Mouse (Mus musculus): ENCODE data around the gene Gm35549. TPM values are rescaled to one million over a fixed set of nuclear protein-coding genes. Genes with fewer than 3 reads are reported as not detected.
A peak's percentile ranks its signal among the peaks of the same experiment; 100 is the strongest.

Gene Gm35549
- polyA plus RNA-seq, 1 experiment from 2014 or later, result 0.40 TPM

- H3K9me3 ChIP-seq, result no peaks in the 10 kb centered on the region
- no peak for ATAC-seq (replicated peaks)
- H3K9ac ChIP-seq, result no peak overlapping the region
- H3K4me2 ChIP-seq, result no peak overlapping the region
- no peak overlapping the region for H3K27ac ChIP-seq
- 86% methylated on average over 5 of the region's 5 CpGs for WGBS
- H3K27me3 ChIP-seq (replicated peaks), result no peaks in the 10 kb centered on the region
- H3K4me3 ChIP-seq, result no peak overlapping the region
- H3K4me1 ChIP-seq, result no peaks in the 10 kb centered on the region
- peaks cover 50% of the 10 kb centered on the region for H3K36me3 ChIP-seq (replicated peaks)
These were observed 20.3 kb downstream of the Gm35549 start for GRCm38 (mm10) chr9:122823374-122824017.

DNA sequence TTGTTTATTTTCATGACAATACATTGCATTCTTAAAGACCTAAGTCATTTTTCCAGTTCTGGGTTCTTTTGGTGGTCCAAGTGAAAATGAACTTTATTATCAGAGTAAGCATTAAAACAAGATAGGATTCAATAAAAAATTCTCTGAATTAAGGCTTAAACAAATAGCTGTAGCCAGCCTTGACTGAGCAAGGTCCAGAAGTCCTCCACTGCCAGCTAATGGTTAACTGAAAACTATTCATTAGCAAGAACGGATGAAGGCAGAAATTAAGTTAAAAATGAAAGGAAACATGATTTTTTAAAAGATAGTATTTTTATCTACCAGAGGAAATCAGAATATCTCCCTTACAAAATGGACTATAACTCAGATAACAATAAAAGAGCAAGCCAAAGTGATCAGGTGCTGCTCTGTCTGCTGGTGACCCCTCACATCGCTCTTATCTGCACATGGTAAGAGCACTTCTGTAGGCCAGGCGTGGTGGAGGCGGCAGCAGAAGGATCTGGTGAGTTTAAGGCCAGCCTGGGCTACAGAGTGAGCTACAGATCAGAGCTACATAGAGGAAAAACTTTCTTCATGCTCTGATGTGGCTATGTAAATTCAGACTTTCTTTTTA, 28.5 kb downstream of the Gm35549 start:
- 93% methylated on average over 4 of the region's 4 CpGs for WGBS
- H3K27me3 ChIP-seq (replicated peaks), result no peaks in the 10 kb centered on the region
- no peaks in the 10 kb centered on the region for H3K4me1 ChIP-seq
- H3K9me3 ChIP-seq, result no peaks in the 10 kb centered on the region
- no peak overlapping the region for H3K9ac ChIP-seq
- no peak overlapping the region for H3K4me2 ChIP-seq
- ATAC-seq (replicated peaks), result no peak
- peaks cover 19% of the 10 kb centered on the region for H3K36me3 ChIP-seq (replicated peaks)
- no peak overlapping the region for H3K4me3 ChIP-seq
- H3K27ac ChIP-seq, result no peak overlapping the region

DNA sequence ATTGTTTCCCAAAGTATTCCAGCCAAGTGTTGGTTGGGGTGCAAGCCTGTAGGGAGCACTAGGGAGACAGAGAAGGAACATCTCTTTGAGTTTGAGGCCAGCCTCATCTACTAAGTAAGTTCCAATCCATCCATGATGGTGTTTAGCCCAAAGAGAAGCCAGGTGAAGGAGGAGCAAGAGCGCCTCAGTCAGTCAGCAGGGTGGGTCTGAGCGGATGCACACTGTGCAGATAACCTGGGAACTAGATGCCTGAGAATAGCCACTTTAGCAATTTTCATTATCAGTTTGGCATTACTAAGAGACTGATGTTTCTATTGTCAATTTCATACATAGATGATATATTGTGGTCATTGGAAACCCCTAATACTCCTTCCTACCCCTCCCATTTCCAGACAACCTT, 29.1 kb downstream of the Gm35549 start:
- peaks cover 16% of the 10 kb centered on the region; the same call in 1 of the 2 replicates for H3K36me3 ChIP-seq (replicated peaks)
- H3K9ac ChIP-seq, result no peak overlapping the region
- no peaks in the 10 kb centered on the region for H3K27me3 ChIP-seq (replicated peaks)
- H3K4me1 ChIP-seq, result no peaks in the 10 kb centered on the region
- no peaks in the 10 kb centered on the region for H3K9me3 ChIP-seq
- 97% methylated on average over 2 of the region's 2 CpGs for WGBS
- H3K4me3 ChIP-seq, result no peak overlapping the region
- no peak overlapping the region for H3K27ac ChIP-seq
- ATAC-seq (replicated peaks), result no peak
- H3K4me2 ChIP-seq, result no peak overlapping the region

- ATAC-seq (replicated peaks), result no peak
- 91% methylated on average over 5 of the region's 5 CpGs for WGBS
These were observed 31.4 kb downstream of the Gm35549 start for GRCm38 (mm10) chr9:122812386-122812785.

GRCm38 (mm10) chr9:122810212-122810611, 33.6 kb downstream of the Gm35549 start:
- WGBS, result 90% methylated on average over 3 of the region's 3 CpGs
- H3K9ac ChIP-seq, result no peak overlapping the region
- peaks cover 12% of the 10 kb centered on the region for H3K4me1 ChIP-seq
- no peaks in the 10 kb centered on the region for H3K9me3 ChIP-seq
- no peak for ATAC-seq (replicated peaks)
- no peaks in the 10 kb centered on the region for H3K27me3 ChIP-seq (replicated peaks)
- H3K27ac ChIP-seq, result no peak overlapping the region
- H3K4me3 ChIP-seq, result no peak overlapping the region
- H3K4me2 ChIP-seq, result no peak overlapping the region
- H3K36me3 ChIP-seq (replicated peaks), result peaks cover 10% of the 10 kb centered on the region; the same call in 1 of the 2 replicates

More at GRCm38 (mm10) chr9:122812386-122812785, 31.4 kb downstream of the Gm35549 start:
- Histone ChIP-seq H3K27me3 (replicated peaks) (no peaks in the 10 kb centered on the region), H3K36me3 (replicated peaks) (peaks cover 12% of the 10 kb centered on the region; the same call in 1 of the 2 replicates), H3K4me3 (no peak overlapping the region), H3K4me1 (no peaks in the 10 kb centered on the region), H3K27ac (no peak overlapping the region), H3K9ac (no peak overlapping the region), H3K9me3 (no peaks in the 10 kb centered on the region), H3K4me2 (no peak overlapping the region)

- no peak for ATAC-seq (replicated peaks)
- H3K9ac ChIP-seq, result no peak overlapping the region
- WGBS, result 91% methylated on average over 2 of the region's 2 CpGs
- H3K27me3 ChIP-seq (replicated peaks), result no peaks in the 10 kb centered on the region
- no peak overlapping the region for H3K4me3 ChIP-seq
- no peak overlapping the region for H3K27ac ChIP-seq
- H3K4me2 ChIP-seq, result no peak overlapping the region
- H3K36me3 ChIP-seq (replicated peaks), result no peaks in the 10 kb centered on the region; the same call in 1 of the 2 replicates
- H3K4me1 ChIP-seq, result peaks cover 17% of the 10 kb centered on the region
- H3K9me3 ChIP-seq, result no peaks in the 10 kb centered on the region
These were observed 36.6 kb downstream of the Gm35549 start for GRCm38 (mm10) chr9:122807186-122807585.

GRCm38 (mm10) chr9:122805845-122806341, 37.9 kb downstream of the Gm35549 start:
- H3K4me2 ChIP-seq, result peak overlapping the region; percentile 96
- peaks cover 17% of the 10 kb centered on the region for H3K4me1 ChIP-seq
- ATAC-seq (replicated peaks), result no peak
- H3K36me3 ChIP-seq (replicated peaks), result no peaks in the 10 kb centered on the region; the same call in 1 of the 2 replicates
- no peaks in the 10 kb centered on the region for H3K9me3 ChIP-seq
- peak overlapping the region; percentile 75 for H3K4me3 ChIP-seq
- peak overlapping the region; percentile 86 for H3K9ac ChIP-seq
- WGBS, result 13% methylated on average over 10 of the region's 10 CpGs
- peak overlapping the region; percentile 96 for H3K27ac ChIP-seq
- H3K27me3 ChIP-seq (replicated peaks), result no peaks in the 10 kb centered on the region

- H3K9me3 ChIP-seq, result no peaks in the 10 kb centered on the region
- peak within 1 kb of the TSS; percentile 86 for H3K9ac ChIP-seq
- peaks cover 17% of the 10 kb centered on the region for H3K4me1 ChIP-seq
- H3K4me2 ChIP-seq, result peak within 1 kb of the TSS; percentile 96
- WGBS, result 7% methylated on average over 42 of the region's 42 CpGs
- peak within 1 kb of the TSS; percentile 96 for H3K27ac ChIP-seq
- ATAC-seq (replicated peaks), result peak; percentile 99
- H3K4me3 ChIP-seq, result peak within 1 kb of the TSS; percentile 75
- no peaks in the 10 kb centered on the region; the same call in 1 of the 2 replicates for H3K36me3 ChIP-seq (replicated peaks)
- no peaks in the 10 kb centered on the region; the same call in 1 of the 2 replicates for H3K27me3 ChIP-seq (replicated peaks)
These were observed 38.6 kb downstream of the Gm35549 start, which contains the start of gene Tcaim for GRCm38 (mm10) chr9:122805053-122805844. Gene Tcaim, plus strand, starts transcription at chr9:122805539.

- no peak for ATAC-seq (replicated peaks)
- 90% methylated on average over 1 of the region's 1 CpGs for WGBS
These were observed 57.3 kb downstream of the Gm35549 start for GRCm38 (mm10) chr9:122786534-122786933.

GRCm38 (mm10) chr9:122785231-122785630, 58.6 kb downstream of the Gm35549 start:
- Histone ChIP-seq H3K27me3 (replicated peaks) (no peaks in the 10 kb centered on the region), H3K36me3 (replicated peaks) (no peaks in the 10 kb centered on the region), H3K4me3 (no peak overlapping the region), H3K9ac (no peak overlapping the region), H3K9me3 (no peaks in the 10 kb centered on the region), H3K4me2 (no peak overlapping the region), H3K27ac (no peak overlapping the region), H3K4me1 (no peaks in the 10 kb centered on the region)
- ATAC-seq (replicated peaks), result no peak
- WGBS, result 88% methylated on average over 5 of the region's 5 CpGs

More at GRCm38 (mm10) chr9:122786534-122786933, 57.3 kb downstream of the Gm35549 start:
- Histone ChIP-seq H3K27me3 (replicated peaks) (no peaks in the 10 kb centered on the region), H3K4me3 (no peak overlapping the region), H3K36me3 (replicated peaks) (no peaks in the 10 kb centered on the region), H3K9me3 (no peaks in the 10 kb centered on the region), H3K4me1 (no peaks in the 10 kb centered on the region), H3K27ac (no peak overlapping the region), H3K4me2 (no peak overlapping the region), H3K9ac (no peak overlapping the region)

Measured in midbrain, embryonic 15.5 days (tissue).